Mouse (Mus musculus) adrenal gland, postnatal 25 days (tissue): ENCODE measurements around the gene Panx3. TPM values are rescaled to one million over a fixed set of nuclear protein-coding genes. Genes with fewer than 3 reads are reported as not detected.

Source experiments
- DNase-seq: peaks from one replicate; pipeline ENCODE4 v3.0.0; 2021; ENCODE audit warnings: mixed read lengths
- total RNA-seq: library from RNA; stranded (reverse); gene quantifications from 2 replicates; pipeline ENCODE4 v1.2.3, GENCODE M21; 2021

Gene Panx3
- total RNA-seq, 1 experiment from 2014 or later, result 0.15 TPM

- DNase-seq, result no peak
Observed at GRCm38 (mm10) chr9:37632305-37632704, 36.7 kb downstream of the Panx3 start.

- no peak for DNase-seq
Observed at GRCm38 (mm10) chr9:37629941-37630340, 39.1 kb downstream of the Panx3 start.

- DNase-seq, result no peak
Observed at GRCm38 (mm10) chr9:37628581-37628980, 40.5 kb downstream of the Panx3 start.

GRCm38 (mm10) chr9:37627263-37627662 is 41.8 kb downstream of the Panx3 start:
- DNase-seq, result no peak

- no peak for DNase-seq
Observed at GRCm38 (mm10) chr9:37626103-37626567, 42.9 kb downstream of the Panx3 start.

GRCm38 (mm10) chr9:37625641-37626040 is 43.4 kb downstream of the Panx3 start:
- DNase-seq, result no peak

- DNase-seq, result no peak
Observed at GRCm38 (mm10) chr9:37625129-37625528, 43.9 kb downstream of the Panx3 start.

GRCm38 (mm10) chr9:37624502-37624901 is 44.5 kb downstream of the Panx3 start:
- no peak for DNase-seq

GRCm38 (mm10) chr9:37623981-37624380 is 45.1 kb downstream of the Panx3 start:
- DNase-seq, result no peak

GRCm38 (mm10) chr9:37621290-37621689 is 47.7 kb downstream of the Panx3 start:
- DNase-seq, result no peak

- no peak for DNase-seq
Observed at GRCm38 (mm10) chr9:37616770-37617169, 52.3 kb downstream of the Panx3 start.

GRCm38 (mm10) chr9:37615220-37615619 is 53.8 kb downstream of the Panx3 start:
- DNase-seq, result no peak

- no peak for DNase-seq
Observed at GRCm38 (mm10) chr9:37614316-37614715, 54.7 kb downstream of the Panx3 start.

GRCm38 (mm10) chr9:37613911-37614280 is 55.1 kb downstream of the Panx3 start:
- no peak for DNase-seq

GRCm38 (mm10) chr9:37613182-37613910 is 55.7 kb downstream of the Panx3 start, which contains the start of gene Spa17:
TSS of gene Spa17 (minus strand) at chr9:37613722.
- peak; percentile 91 for DNase-seq

Other genes with a start within 250 kb of the Panx3 start
- gene Robo3, start 236.0 kb downstream of the Panx3 start, total RNA-seq, result 0.70 and 1.8 TPM in 2 replicates
- 26.8 and 28.7 TPM in 2 replicates for gene Msantd2, start 179.9 kb downstream of the Panx3 start, total RNA-seq
- 27.5 and 35.3 TPM in 2 replicates for gene Esam, start 141.2 kb downstream of the Panx3 start, total RNA-seq
- gene Vsig2, start 130.0 kb downstream of the Panx3 start, total RNA-seq, result 4.8 and 5.8 TPM in 2 replicates
- gene Nrgn, start 116.3 kb downstream of the Panx3 start, total RNA-seq, result 0.86 and 1.4 TPM in 2 replicates
- gene Siae, start 113.5 kb downstream of the Panx3 start, total RNA-seq, result 15.7 and 18.8 TPM in 2 replicates
- gene Spa17, start 55.5 kb downstream of the Panx3 start, total RNA-seq, result 4.2 and 4.8 TPM in 2 replicates
- gene Tbrg1, start 11.9 kb downstream of the Panx3 start, total RNA-seq, result 85.1 and 90.9 TPM in 2 replicates
- not detected in 2 replicates for gene Olfr160, start 47.0 kb upstream of the Panx3 start, total RNA-seq
- gene Olfr874, start 75.9 kb upstream of the Panx3 start, total RNA-seq, result not detected in 2 replicates
- gene Olfr875, start 102.6 kb upstream of the Panx3 start, total RNA-seq, result not detected in 2 replicates
- not detected in 2 replicates for gene Olfr876, start 133.8 kb upstream of the Panx3 start, total RNA-seq
- gene Olfr877, start 185.0 kb upstream of the Panx3 start, total RNA-seq, result 1.5 TPM in 2 replicates
- gene Olfr145, start 227.5 kb upstream of the Panx3 start, total RNA-seq, result not detected in 2 replicates
- not detected in 2 replicates for gene Olfr878, start 248.6 kb upstream of the Panx3 start, total RNA-seq